Mouse (Mus musculus) liver, embryonic 14.5 days (tissue): ENCODE data around the gene Disp1.

Experiments used
- CTCF ChIP-seq: IDR thresholded peaks from 2 replicates; pipeline ENCODE4 v1.5.1; 2016; ENCODE audit warnings: antibody characterized with exemption, low read depth, control low read depth
- EP300 ChIP-seq: IDR thresholded peaks from 2 replicates; pipeline ENCODE4 v1.6.1; 2016; ENCODE audit warnings: antibody characterized with exemption, low read depth

GRCm38 (mm10) chr1:183114554-183114953, 106.8 kb downstream of the Disp1 start:
- TF ChIP-seq CTCF (no peak), EP300 (no peak)
